Mouse (Mus musculus): ENCODE measurements around the gene Mbtps1. TPM values are rescaled to one million over a fixed set of nuclear protein-coding genes. Genes with fewer than 3 reads are reported as not detected.

Mbtps1 gene
- polyA plus RNA-seq, 1 experiment from 2014 or later = 59.5 TPM

DNA sequence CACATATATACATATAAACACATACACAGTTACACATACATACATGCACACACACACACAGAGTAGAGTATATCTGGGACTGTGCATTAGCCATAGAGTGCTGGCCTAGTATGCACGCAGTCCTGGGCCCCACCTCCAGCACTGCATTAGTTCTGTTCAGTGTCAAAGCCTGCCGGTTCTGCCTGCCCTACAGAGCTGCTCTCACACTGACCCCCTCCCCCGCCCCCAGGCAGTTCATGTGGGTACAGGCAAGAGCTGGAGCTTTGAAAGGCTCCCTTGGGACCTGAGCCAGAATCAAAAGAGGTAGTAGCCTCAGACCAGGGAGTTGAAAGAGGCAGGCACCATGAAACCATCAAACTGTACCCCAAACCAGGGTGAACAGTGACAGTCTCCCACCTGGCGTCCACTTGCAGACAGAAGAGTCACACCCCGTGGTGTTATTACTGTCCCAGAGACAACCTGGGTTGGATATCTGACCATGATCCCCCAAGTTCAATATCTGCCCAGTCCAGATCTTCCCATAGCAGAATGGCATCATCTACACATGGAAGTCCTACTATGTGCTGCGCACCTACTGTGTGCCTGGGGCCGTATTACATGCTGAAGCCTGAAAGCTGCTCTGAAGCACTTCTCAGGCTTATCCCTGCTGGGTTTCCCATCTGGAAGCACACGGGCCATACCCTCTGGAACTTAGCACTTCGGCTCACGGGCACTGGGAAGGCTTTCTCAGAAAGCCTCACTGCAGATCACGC is 74.2 kb downstream of the Mbtps1 start:
- Histone ChIP-seq H3K4me3 (no peak overlapping the region), H3K36me3 (replicated peaks) (no peaks in the 10 kb centered on the region), H3K4me2 (no peak overlapping the region), H3K4me1 (no peaks in the 10 kb centered on the region), H3K9me3 (no peaks in the 10 kb centered on the region), H3K27ac (no peak overlapping the region), H3K27me3 (replicated peaks) (no peaks in the 10 kb centered on the region), H3K9ac (no peak overlapping the region)
- no peak for ATAC-seq (replicated peaks)
- 88% methylated on average over 11 of the region's 11 CpGs for WGBS

DNA sequence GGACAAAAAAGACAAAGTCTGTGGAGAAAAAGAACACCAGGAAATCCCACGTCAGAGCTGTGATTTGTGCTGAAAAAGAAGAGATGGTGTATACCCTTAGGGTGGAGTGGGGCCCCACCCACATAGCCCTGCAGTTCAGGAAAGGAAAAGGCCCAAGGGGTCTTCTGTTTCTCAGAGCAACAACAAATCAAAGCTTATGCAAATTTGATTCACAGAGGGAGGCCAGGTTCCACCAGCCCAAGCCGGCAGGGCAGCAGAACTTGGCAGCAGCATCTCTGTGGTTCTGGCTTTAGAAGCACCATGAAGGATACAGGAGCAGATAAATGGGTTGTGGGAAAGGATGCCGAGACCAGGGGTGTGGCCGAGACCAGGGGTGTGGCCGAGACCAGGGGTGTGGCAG is 79.9 kb downstream of the Mbtps1 start:
- no peak overlapping the region for H3K4me2 ChIP-seq
- H3K4me3 ChIP-seq = no peak overlapping the region
- H3K27me3 ChIP-seq (replicated peaks) = no peaks in the 10 kb centered on the region
- 27% methylated on average over 5 of the region's 5 CpGs for WGBS
- H3K27ac ChIP-seq = no peak overlapping the region
- no peaks in the 10 kb centered on the region for H3K36me3 ChIP-seq (replicated peaks)
- H3K4me1 ChIP-seq = no peaks in the 10 kb centered on the region
- H3K9me3 ChIP-seq = no peaks in the 10 kb centered on the region
- H3K9ac ChIP-seq = no peak overlapping the region
- ATAC-seq (replicated peaks) = no peak

DNA sequence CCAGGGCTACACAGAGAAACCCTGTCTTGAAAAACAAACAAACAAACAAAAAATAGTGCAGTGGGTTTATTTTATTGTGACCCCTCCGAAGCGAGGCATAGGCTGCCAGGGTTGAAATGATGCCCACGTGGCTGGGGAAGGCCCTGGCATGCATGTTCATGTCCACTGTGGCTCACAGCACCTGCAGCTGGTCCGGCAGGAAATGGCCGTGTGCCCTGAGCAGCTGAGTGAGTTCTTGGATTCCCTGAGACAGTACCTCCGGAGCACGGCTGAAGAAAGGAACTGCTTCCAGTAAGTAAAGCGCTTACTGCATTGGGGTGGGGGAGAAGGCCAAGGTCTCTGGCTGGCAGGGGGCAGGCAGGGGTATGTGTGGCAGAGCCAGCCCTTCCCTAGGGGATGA is 90.4 kb downstream of the Mbtps1 start:
- 0 out of 2 replicates have a peak, but pooled peaks cover 5% of the 10 kb centered on the region for H3K27me3 ChIP-seq (replicated peaks)
- 0 out of 2 replicates have a peak, but pooled peaks cover 2% of the 10 kb centered on the region for H3K36me3 ChIP-seq (replicated peaks)
- peaks cover 34% of the 10 kb centered on the region for H3K4me1 ChIP-seq
- no peak overlapping the region for H3K27ac ChIP-seq
- ATAC-seq (replicated peaks) = no peak
- no peak overlapping the region for H3K9ac ChIP-seq
- H3K9me3 ChIP-seq = no peaks in the 10 kb centered on the region
- 88% methylated on average over 8 of the region's 8 CpGs for WGBS
- no peak overlapping the region for H3K4me3 ChIP-seq
- no peak overlapping the region for H3K4me2 ChIP-seq

DNA sequence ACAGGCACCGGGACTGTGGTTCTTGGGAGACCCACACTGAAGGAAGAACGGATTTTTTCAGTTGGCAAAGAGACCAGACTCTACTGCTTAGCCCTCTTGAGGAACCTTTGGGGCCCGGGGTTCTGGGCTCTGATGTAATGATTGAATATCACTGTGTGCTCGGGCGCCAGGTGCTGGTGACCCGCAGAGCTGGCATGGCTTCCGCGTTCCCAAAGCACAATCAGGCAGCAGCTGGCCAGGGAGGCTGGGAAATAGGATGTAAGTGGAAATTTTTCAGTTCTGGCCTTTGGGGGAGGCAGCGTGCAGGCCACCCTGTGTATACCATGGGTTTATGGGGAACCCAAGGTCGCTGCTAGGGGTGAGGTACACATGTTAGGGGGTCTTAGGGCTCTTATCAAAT is 91.7 kb downstream of the Mbtps1 start:
- Histone ChIP-seq H3K9ac (no peak overlapping the region), H3K4me3 (no peak overlapping the region), H3K4me1 (peaks cover 34% of the 10 kb centered on the region), H3K9me3 (no peaks in the 10 kb centered on the region), H3K27ac (peak overlapping the region; percentile 39; the same call in 1 of the 2 replicates), H3K36me3 (replicated peaks) (no peaks in the 10 kb centered on the region), H3K27me3 (replicated peaks) (0 out of 2 replicates have a peak, but pooled peaks cover 5% of the 10 kb centered on the region), H3K4me2 (no peak overlapping the region)
- no peak for ATAC-seq (replicated peaks)
- 66% methylated on average over 10 of the region's 10 CpGs for WGBS

GRCm38 (mm10) chr8:119466105-119466504 is 92.4 kb downstream of the Mbtps1 start:
- WGBS = 2% methylated on average over 18 of the region's 18 CpGs
- Histone ChIP-seq H3K27me3 (replicated peaks) (0 out of 2 replicates have a peak, but pooled peaks cover 5% of the 10 kb centered on the region), H3K9me3 (no peaks in the 10 kb centered on the region), H3K4me2 (peak overlapping the region; percentile 41), H3K36me3 (replicated peaks) (no peaks in the 10 kb centered on the region), H3K4me1 (peaks cover 38% of the 10 kb centered on the region), H3K9ac (no peak overlapping the region), H3K27ac (peak overlapping the region; percentile 47), H3K4me3 (peak overlapping the region; percentile 10; the same call in 1 of the 2 replicates)
- ATAC-seq (replicated peaks) = peak; percentile 78

- 32% methylated on average over 7 of the region's 7 CpGs for WGBS
- Histone ChIP-seq H3K9me3 (no peaks in the 10 kb centered on the region), H3K36me3 (replicated peaks) (no peaks in the 10 kb centered on the region), H3K27ac (no peak overlapping the region), H3K27me3 (replicated peaks) (0 out of 2 replicates have a peak, but pooled peaks cover 5% of the 10 kb centered on the region), H3K9ac (no peak overlapping the region), H3K4me1 (peaks cover 51% of the 10 kb centered on the region), H3K4me3 (no peak overlapping the region), H3K4me2 (no peak overlapping the region)
- no peak for ATAC-seq (replicated peaks)
Observed at GRCm38 (mm10) chr8:119463709-119464108, 94.8 kb downstream of the Mbtps1 start.

DNA sequence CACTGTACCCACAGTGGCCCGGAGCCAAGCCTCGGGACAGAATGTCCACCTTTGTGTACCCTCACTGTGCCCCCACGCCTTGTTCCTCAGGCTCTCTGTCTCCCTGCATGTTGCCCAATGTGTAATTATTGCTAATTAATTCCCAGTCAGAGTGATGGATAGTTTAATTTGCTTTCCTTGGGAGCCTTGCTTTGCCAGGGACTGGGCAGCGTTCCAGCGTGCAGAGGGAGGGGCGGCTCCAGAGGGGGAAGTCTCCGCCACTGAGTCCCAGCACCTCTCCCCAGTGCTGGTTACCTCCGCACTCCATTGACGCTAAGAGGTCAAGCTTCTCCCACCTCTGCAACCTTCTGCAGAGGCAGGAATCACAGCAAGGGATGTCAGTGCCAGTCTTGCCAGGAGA is 97.2 kb downstream of the Mbtps1 start:
- no peaks in the 10 kb centered on the region for H3K9me3 ChIP-seq
- H3K9ac ChIP-seq = no peak overlapping the region
- no peak overlapping the region for H3K4me3 ChIP-seq
- no peak overlapping the region for H3K4me2 ChIP-seq
- ATAC-seq (replicated peaks) = no peak
- H3K27me3 ChIP-seq (replicated peaks) = 0 out of 2 replicates have a peak, but pooled peaks cover 5% of the 10 kb centered on the region
- H3K4me1 ChIP-seq = peaks cover 43% of the 10 kb centered on the region
- no peaks in the 10 kb centered on the region for H3K36me3 ChIP-seq (replicated peaks)
- no peak overlapping the region for H3K27ac ChIP-seq
- 54% methylated on average over 9 of the region's 9 CpGs for WGBS

GRCm38 (mm10) chr8:119459724-119460123 is 98.8 kb downstream of the Mbtps1 start:
- no peaks in the 10 kb centered on the region for H3K36me3 ChIP-seq (replicated peaks)
- peak overlapping the region; percentile 59; the same call in 1 of the 2 replicates for H3K27ac ChIP-seq
- peaks cover 26% of the 10 kb centered on the region for H3K4me1 ChIP-seq
- H3K4me3 ChIP-seq = no peak overlapping the region
- 18% methylated on average over 16 of the region's 16 CpGs for WGBS
- no peaks in the 10 kb centered on the region for H3K27me3 ChIP-seq (replicated peaks)
- H3K9ac ChIP-seq = 0 out of 2 replicates have a peak overlapping the region, but pooled peaks have one; percentile 27
- ATAC-seq (replicated peaks) = no peak
- peak overlapping the region; percentile 18; the same call in 1 of the 2 replicates for H3K4me2 ChIP-seq
- H3K9me3 ChIP-seq = no peaks in the 10 kb centered on the region

Other genes with a start within 250 kb of the Mbtps1 start
- gene Hsbp1, start 214.2 kb downstream of the Mbtps1 start, polyA plus RNA-seq (2015; fragmentation: Nextera tagmentation; extraction: Ambion mirVana) = 773 and 776 TPM in 2 replicates
- 16.2 and 17.8 TPM in 2 replicates for gene Mlycd, start 163.9 kb downstream of the Mbtps1 start, polyA plus RNA-seq (2015; fragmentation: Nextera tagmentation; extraction: Ambion mirVana)
- 0.28 and 0.34 TPM in 2 replicates for gene Osgin1, start 124.6 kb downstream of the Mbtps1 start, polyA plus RNA-seq (2015; fragmentation: Nextera tagmentation; extraction: Ambion mirVana)
- gene Necab2, start 112.0 kb downstream of the Mbtps1 start, polyA plus RNA-seq (2015; fragmentation: Nextera tagmentation; extraction: Ambion mirVana) = 53.0 and 60.5 TPM in 2 replicates
- 0.13 TPM in 1 of 2 replicates, not detected in the other for gene Slc38a8, start 57.0 kb downstream of the Mbtps1 start, polyA plus RNA-seq (2015; fragmentation: Nextera tagmentation; extraction: Ambion mirVana)
- 212 and 213 TPM in 2 replicates for gene Hsdl1, start 16.4 kb upstream of the Mbtps1 start, polyA plus RNA-seq (2015; fragmentation: Nextera tagmentation; extraction: Ambion mirVana)
- 0.54 and 0.55 TPM in 2 replicates for gene Dnaaf1, start 16.5 kb upstream of the Mbtps1 start, polyA plus RNA-seq (2015; fragmentation: Nextera tagmentation; extraction: Ambion mirVana)
- gene Taf1c, start 46.5 kb upstream of the Mbtps1 start, polyA plus RNA-seq (2015; fragmentation: Nextera tagmentation; extraction: Ambion mirVana) = 16.6 and 17.7 TPM in 2 replicates
- gene Adad2, start 54.0 kb upstream of the Mbtps1 start, polyA plus RNA-seq (2015; fragmentation: Nextera tagmentation; extraction: Ambion mirVana) = 0.23 and 0.31 TPM in 2 replicates
- gene Kcng4, start 76.9 kb upstream of the Mbtps1 start, polyA plus RNA-seq (2015; fragmentation: Nextera tagmentation; extraction: Ambion mirVana) = 0.14 and 0.33 TPM in 2 replicates
- gene Wfdc1, start 107.6 kb upstream of the Mbtps1 start, polyA plus RNA-seq (2015; fragmentation: Nextera tagmentation; extraction: Ambion mirVana) = 4.6 and 7.1 TPM in 2 replicates
- 0.11 and 0.19 TPM in 2 replicates for gene Atp2c2, start 141.3 kb upstream of the Mbtps1 start, polyA plus RNA-seq (2015; fragmentation: Nextera tagmentation; extraction: Ambion mirVana)
- gene Tldc1, start 219.7 kb upstream of the Mbtps1 start, polyA plus RNA-seq (2015; fragmentation: Nextera tagmentation; extraction: Ambion mirVana) = 11.4 and 11.8 TPM in 2 replicates